Mouse (Mus musculus) E14TG2a.4 (cell line): Measurements from ENCODE around the gene Xirp1.
A peak's percentile ranks its signal among the peaks of the same experiment; 100 is the strongest.

Source experiments
- H3K27me3 ChIP-seq: 2 replicates; pipeline ENCODE4 v1.6.1; 2014; ENCODE audit warnings: low read length, control low read depth; ENCODE audit not compliant: insufficient read depth
- H3K36me3 ChIP-seq: 2 replicates; pipeline ENCODE4 v1.6.1; 2014; ENCODE audit warnings: low read length, control low read depth; ENCODE audit not compliant: insufficient read depth
- H3K4me1 ChIP-seq: replicated peaks from 2 replicates; pipeline ENCODE4 v1.6.1; 2014; ENCODE audit warnings: low read depth, low read length, control low read depth
- H3K4me3 ChIP-seq: replicated peaks from 2 replicates; pipeline ENCODE4 v1.5.1; 2014; ENCODE audit warnings: mild to moderate bottlenecking, low read length
- H3K9me3 ChIP-seq: 2 replicates; pipeline ENCODE4 v1.6.1; 2014; ENCODE audit warnings: low read length, control low read depth
- CTCF ChIP-seq: conservative IDR thresholded peaks from 2 replicates; pipeline ENCODE4 v1.5.1; 2014; ENCODE audit warnings: low read length
- NANOG ChIP-seq: IDR thresholded peaks from 2 replicates; pipeline ENCODE4 v1.6.1; 2014; ENCODE audit warnings: borderline replicate concordance, low read length, mixed read lengths
- POU5F1 ChIP-seq: IDR thresholded peaks from 2 replicates; pipeline ENCODE4 v1.6.1; 2014; ENCODE audit warnings: low read length, borderline replicate concordance

The Xirp1 gene

DNA sequence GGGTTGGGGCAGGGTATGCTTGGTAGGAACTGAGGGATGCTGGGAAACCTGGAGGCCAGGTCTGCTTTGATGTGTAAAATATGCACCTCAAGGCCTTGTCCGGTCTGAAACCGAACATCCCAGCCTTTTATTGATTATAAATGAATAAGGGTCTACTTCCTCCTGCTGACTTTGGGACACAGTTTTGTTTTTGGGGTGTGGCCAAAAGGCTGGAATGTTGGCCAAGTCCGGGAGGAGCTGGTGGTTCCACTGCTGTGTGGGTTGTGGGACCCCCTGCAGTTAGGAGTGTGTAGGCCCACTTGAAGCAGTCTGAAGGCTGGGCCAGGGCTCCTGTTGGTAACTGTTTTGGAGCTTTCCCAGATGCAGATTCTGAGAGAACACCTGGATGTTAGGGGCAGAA is 17.5 kb downstream of the Xirp1 start:
- no peaks in the 10 kb centered on the region for H3K36me3 ChIP-seq
- H3K4me3 ChIP-seq, result 0 out of 2 replicates have a peak overlapping the region, but pooled peaks have one; percentile 3
- H3K4me1 ChIP-seq, result peaks cover 92% of the 10 kb centered on the region
- no peaks in the 10 kb centered on the region for H3K9me3 ChIP-seq
- H3K27me3 ChIP-seq, result no peaks in the 10 kb centered on the region
- TF ChIP-seq POU5F1 (no peak), NANOG (no peak), CTCF (no peak)

DNA sequence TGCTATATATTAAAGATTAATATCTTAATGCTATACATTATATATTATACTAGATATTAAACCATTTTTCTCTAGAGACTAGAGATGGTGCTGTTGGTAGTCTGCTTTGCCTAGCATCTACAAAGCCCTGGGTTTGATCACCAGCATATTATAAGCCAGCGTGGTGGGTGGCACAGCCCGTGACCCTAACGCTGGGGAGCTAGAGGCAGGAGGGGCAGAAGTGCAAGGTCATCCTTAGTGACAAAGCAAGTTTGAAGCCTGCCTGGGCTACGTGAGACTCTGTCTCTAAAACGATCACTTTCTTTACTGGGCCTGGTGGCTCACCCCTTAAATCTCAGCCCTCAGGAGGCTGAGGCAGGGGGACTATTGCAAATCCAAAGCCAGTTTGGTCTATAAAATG is 20.5 kb downstream of the Xirp1 start:
- TF ChIP-seq CTCF, result no peak
- TF ChIP-seq NANOG, result no peak
- no peak for TF ChIP-seq POU5F1
- no peaks in the 10 kb centered on the region for H3K9me3 ChIP-seq

DNA sequence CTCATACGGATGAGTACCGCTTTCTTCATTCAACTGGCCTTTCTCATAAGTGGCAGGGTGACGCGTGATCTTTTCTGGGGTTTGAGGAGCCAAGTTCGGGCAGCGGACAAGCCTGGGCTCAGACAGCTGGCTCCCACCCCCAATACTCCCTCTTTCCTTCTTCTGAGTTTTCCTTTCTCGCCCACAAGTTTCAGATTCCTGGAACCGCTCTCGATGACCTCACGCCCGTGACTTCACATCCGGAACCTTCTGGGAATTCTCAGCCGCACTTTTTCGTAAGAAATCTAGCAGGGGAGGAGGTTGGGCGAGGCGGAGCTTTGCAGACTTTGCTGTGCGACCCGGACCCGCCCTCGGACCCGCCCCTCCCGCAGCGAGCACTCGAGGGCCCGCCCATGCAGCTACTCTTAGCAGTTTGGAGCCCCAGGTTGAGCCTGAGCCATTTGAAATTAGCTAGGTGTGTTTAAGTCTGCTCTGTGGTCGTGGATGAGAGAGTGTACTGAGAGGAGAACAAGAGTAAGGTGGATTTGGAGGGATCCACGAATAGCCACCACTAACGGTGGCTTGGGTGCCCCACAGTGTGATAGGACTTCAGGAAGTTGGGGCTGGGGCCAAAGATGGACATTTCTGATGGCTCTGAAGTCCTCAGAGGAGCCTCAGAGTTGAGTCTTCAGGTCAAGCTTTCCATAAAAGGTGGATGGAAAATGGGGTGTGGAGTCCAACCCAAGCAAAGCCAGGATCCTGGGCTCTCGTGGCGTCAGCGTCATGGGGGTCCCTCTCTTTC is 21.3 kb downstream of the Xirp1 start:
- no peaks in the 10 kb centered on the region for H3K36me3 ChIP-seq
- peaks cover 81% of the 10 kb centered on the region for H3K4me1 ChIP-seq
- no peaks in the 10 kb centered on the region for H3K9me3 ChIP-seq
- peaks cover 8% of the 10 kb centered on the region; the same call in 1 of the 2 replicates for H3K27me3 ChIP-seq
- peak overlapping the region; percentile 74 for H3K4me3 ChIP-seq
- TF ChIP-seq CTCF, result no peak
- no peak for TF ChIP-seq POU5F1
- no peak for TF ChIP-seq NANOG

More for the DNA sequence above, 20.5 kb downstream of the Xirp1 start:
- Histone ChIP-seq H3K4me3 (peak overlapping the region; percentile 74), H3K36me3 (no peaks in the 10 kb centered on the region), H3K27me3 (peaks cover 8% of the 10 kb centered on the region; the same call in 1 of the 2 replicates), H3K4me1 (peaks cover 86% of the 10 kb centered on the region)

DNA sequence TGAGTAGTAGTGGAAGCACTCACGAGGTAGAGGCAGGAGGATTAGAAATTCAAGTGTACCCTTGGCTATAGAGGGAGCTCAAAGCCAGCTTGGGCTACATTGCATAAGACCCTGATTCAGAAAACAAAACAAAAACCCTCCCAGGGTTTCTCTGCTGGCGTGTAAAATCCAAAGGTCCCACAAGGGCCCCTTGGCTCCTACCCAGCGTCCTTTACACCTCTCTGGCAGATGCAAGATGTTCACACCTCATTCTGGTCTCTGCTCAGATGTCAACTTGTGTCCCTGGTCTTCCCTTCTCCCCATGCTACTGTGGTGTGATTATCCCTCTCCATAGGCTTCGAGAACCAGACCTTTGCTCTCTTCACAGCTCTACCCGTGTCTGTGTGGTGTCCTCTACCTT is 22.6 kb downstream of the Xirp1 start:
- no peak overlapping the region for H3K4me3 ChIP-seq
- H3K36me3 ChIP-seq, result no peaks in the 10 kb centered on the region
- H3K9me3 ChIP-seq, result no peaks in the 10 kb centered on the region
- TF ChIP-seq NANOG (no peak), CTCF (no peak), POU5F1 (no peak)
- peaks cover 78% of the 10 kb centered on the region for H3K4me1 ChIP-seq
- peaks cover 8% of the 10 kb centered on the region; the same call in 1 of the 2 replicates for H3K27me3 ChIP-seq

DNA sequence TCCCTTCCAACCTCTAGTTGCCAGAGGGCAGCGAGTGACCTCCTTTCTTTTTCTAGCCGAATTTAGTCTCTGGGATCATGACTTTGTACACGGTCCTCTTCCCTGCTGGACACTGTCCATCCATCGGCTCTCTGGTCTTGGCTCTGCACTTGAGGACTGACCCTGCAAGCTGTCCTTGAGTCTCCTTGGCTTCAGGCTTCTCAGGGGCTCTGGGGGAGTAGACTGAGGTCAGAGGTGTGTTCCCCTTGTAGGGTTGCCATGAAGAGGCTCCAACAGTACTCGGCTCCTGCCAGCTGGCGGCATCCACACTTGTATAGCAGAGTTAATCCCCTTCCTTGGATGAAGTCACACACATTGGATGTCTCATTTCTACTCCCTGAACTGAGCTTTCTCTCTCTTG is 23.8 kb downstream of the Xirp1 start:
- H3K27me3 ChIP-seq, result peaks cover 11% of the 10 kb centered on the region; the same call in 1 of the 2 replicates
- H3K4me1 ChIP-seq, result peaks cover 80% of the 10 kb centered on the region
- H3K4me3 ChIP-seq, result no peak overlapping the region
- no peaks in the 10 kb centered on the region for H3K9me3 ChIP-seq
- TF ChIP-seq NANOG (no peak), POU5F1 (no peak), CTCF (no peak)
- no peaks in the 10 kb centered on the region for H3K36me3 ChIP-seq

GRCm38 (mm10) chr9:119998776-119999175 is 24.6 kb downstream of the Xirp1 start:
- no peaks in the 10 kb centered on the region for H3K9me3 ChIP-seq
- no peak overlapping the region for H3K4me3 ChIP-seq
- H3K27me3 ChIP-seq, result peaks cover 11% of the 10 kb centered on the region; the same call in 1 of the 2 replicates
- H3K36me3 ChIP-seq, result no peaks in the 10 kb centered on the region
- no peak for TF ChIP-seq NANOG
- TF ChIP-seq POU5F1, result no peak
- TF ChIP-seq CTCF, result no peak
- peaks cover 80% of the 10 kb centered on the region for H3K4me1 ChIP-seq

- Histone ChIP-seq H3K36me3 (no peaks in the 10 kb centered on the region), H3K4me1 (peaks cover 82% of the 10 kb centered on the region), H3K27me3 (peaks cover 22% of the 10 kb centered on the region), H3K4me3 (no peak overlapping the region), H3K9me3 (no peaks in the 10 kb centered on the region)
- no peak for TF ChIP-seq CTCF
- TF ChIP-seq NANOG, result no peak
- TF ChIP-seq POU5F1, result no peak
Measured at GRCm38 (mm10) chr9:119996080-119996479, 27.3 kb downstream of the Xirp1 start.

GRCm38 (mm10) chr9:119994207-119994606 is 29.2 kb downstream of the Xirp1 start:
- H3K4me1 ChIP-seq, result peaks cover 70% of the 10 kb centered on the region
- H3K27me3 ChIP-seq, result peaks cover 14% of the 10 kb centered on the region
- no peaks in the 10 kb centered on the region for H3K9me3 ChIP-seq
- TF ChIP-seq CTCF (no peak), POU5F1 (no peak), NANOG (no peak)
- H3K36me3 ChIP-seq, result no peaks in the 10 kb centered on the region
- no peak overlapping the region for H3K4me3 ChIP-seq
